Mouse (Mus musculus): ENCODE results near the gene Ccl5. TPM values are rescaled to one million over a fixed set of nuclear protein-coding genes. Genes with fewer than 3 reads are reported as not detected.

Ccl5 gene
- polyA plus RNA-seq, 1 experiment from 2014 or later, result not detected

Other genes starting within 250 kb of the Ccl5 start
- 0.12 and 0.21 TPM in 2 replicates for gene Slfn14, start 243.8 kb downstream of the Ccl5 start, polyA plus RNA-seq (2016; fragmentation: Nextera tagmentation; extraction: Ambion mirVana)
- gene Ap2b1, start 231.5 kb downstream of the Ccl5 start, polyA plus RNA-seq (2016; fragmentation: Nextera tagmentation; extraction: Ambion mirVana), result 73.5 and 89.6 TPM in 2 replicates
- gene Pex12, start 227.9 kb downstream of the Ccl5 start, polyA plus RNA-seq (2016; fragmentation: Nextera tagmentation; extraction: Ambion mirVana), result 17.0 and 18.0 TPM in 2 replicates
- gene Rasl10b, start 121.4 kb downstream of the Ccl5 start, polyA plus RNA-seq (2016; fragmentation: Nextera tagmentation; extraction: Ambion mirVana), result 3.9 and 6.5 TPM in 2 replicates
- 0.09 TPM in 1 of 2 replicates, not detected in the other for gene Gas2l2, start 101.1 kb downstream of the Ccl5 start, polyA plus RNA-seq (2016; fragmentation: Nextera tagmentation; extraction: Ambion mirVana)
- 0.54 TPM in 1 of 2 replicates, not detected in the other for gene 1700020L24Rik, start 92.8 kb downstream of the Ccl5 start, polyA plus RNA-seq (2016; fragmentation: Nextera tagmentation; extraction: Ambion mirVana)
- gene Mmp28, start 67.4 kb downstream of the Ccl5 start, polyA plus RNA-seq (2016; fragmentation: Nextera tagmentation; extraction: Ambion mirVana), result 1.2 and 1.6 TPM in 2 replicates
- 11.2 and 12.6 TPM in 2 replicates for gene Taf15, start 57.4 kb downstream of the Ccl5 start, polyA plus RNA-seq (2016; fragmentation: Nextera tagmentation; extraction: Ambion mirVana)
- gene Heatr9, start 8.3 kb downstream of the Ccl5 start, polyA plus RNA-seq (2016; fragmentation: Nextera tagmentation; extraction: Ambion mirVana), result not detected in 2 replicates
- 1.2 and 1.4 TPM in 2 replicates for gene Ccl9, start 48.1 kb upstream of the Ccl5 start, polyA plus RNA-seq (2016; fragmentation: Nextera tagmentation; extraction: Ambion mirVana)
- gene Ccl6, start 62.6 kb upstream of the Ccl5 start, polyA plus RNA-seq (2016; fragmentation: Nextera tagmentation; extraction: Ambion mirVana), result 1.7 and 2.1 TPM in 2 replicates
- gene Rpl9-ps1, start 115.1 kb upstream of the Ccl5 start, polyA plus RNA-seq (2016; fragmentation: Nextera tagmentation; extraction: Ambion mirVana), result not detected in 2 replicates
- 0.97 and 1.3 TPM in 2 replicates for gene Ccl3, start 118.8 kb upstream of the Ccl5 start, polyA plus RNA-seq (2016; fragmentation: Nextera tagmentation; extraction: Ambion mirVana)
- gene Ccl4, start 132.1 kb upstream of the Ccl5 start, polyA plus RNA-seq (2016; fragmentation: Nextera tagmentation; extraction: Ambion mirVana), result 0.57 TPM in 1 of 2 replicates, not detected in the other
- not detected in 2 replicates for gene Wfdc17, start 173.5 kb upstream of the Ccl5 start, polyA plus RNA-seq (2016; fragmentation: Nextera tagmentation; extraction: Ambion mirVana)
- not detected in 2 replicates for gene Wfdc18, start 178.5 kb upstream of the Ccl5 start, polyA plus RNA-seq (2016; fragmentation: Nextera tagmentation; extraction: Ambion mirVana)
- not detected in 2 replicates for gene Wfdc21, start 216.4 kb upstream of the Ccl5 start, polyA plus RNA-seq (2016; fragmentation: Nextera tagmentation; extraction: Ambion mirVana)
- 31.0 and 35.1 TPM in 2 replicates for gene Heatr6, start 223.2 kb upstream of the Ccl5 start, polyA plus RNA-seq (2016; fragmentation: Nextera tagmentation; extraction: Ambion mirVana)

All from midbrain, embryonic 10.5 days (tissue).